Mouse (Mus musculus) thymus, adult 2 months (tissue): ENCODE data around the gene Myo1b. TPM values are rescaled to one million over a fixed set of nuclear protein-coding genes. Genes with fewer than 3 reads are reported as not detected.

Source experiments
- DNase-seq: peaks from one replicate; pipeline ENCODE4 v3.0.0; 2021
- H3K27ac ChIP-seq: fragments of 200-500 bp; 2 replicates; pipeline ENCODE4 v1.5.1; 2012; ENCODE audit warnings: low read length, control low read depth; ENCODE audit not compliant: control insufficient read depth, insufficient read depth
- H3K27me3 ChIP-seq: fragments of 200-500 bp; 2 replicates; pipeline ENCODE4 v1.6.1; 2012; ENCODE audit warnings: mild to moderate bottlenecking, low read length, moderate library complexity, mixed read lengths; ENCODE audit not compliant: control insufficient read depth, insufficient read depth
- H3K36me3 ChIP-seq: fragments of 200-500 bp; 2 replicates; pipeline ENCODE4 v1.6.1; 2012; ENCODE audit warnings: mild to moderate bottlenecking, low read length, moderate library complexity; ENCODE audit not compliant: control insufficient read depth, insufficient read depth
- H3K4me1 ChIP-seq: fragments of 200-500 bp; replicated peaks from 2 replicates; pipeline ENCODE4 v1.6.1; 2012; ENCODE audit warnings: low read length; ENCODE audit not compliant: control insufficient read depth, insufficient read depth
- H3K4me3 ChIP-seq: fragments of 200-500 bp; 2 replicates; pipeline ENCODE4 v1.5.1; 2012; ENCODE audit warnings: mild to moderate bottlenecking, low read length, control low read depth, moderate library complexity; ENCODE audit not compliant: control insufficient read depth, insufficient read depth
- CTCF ChIP-seq: fragments of 200-500 bp; IDR thresholded peaks from 2 replicates; pipeline ENCODE4 v1.5.1; 2012; ENCODE audit warnings: mild to moderate bottlenecking, control low read depth, low read length, moderate library complexity, borderline replicate concordance; ENCODE audit not compliant: control insufficient read depth, poor library complexity, insufficient read depth; ENCODE audit errors: extremely low read depth
- POLR2A ChIP-seq: fragments of 200-500 bp; IDR thresholded peaks from 2 replicates; pipeline ENCODE4 v1.6.1; 2012; ENCODE audit warnings: mild to moderate bottlenecking, low read length, control low read depth, moderate library complexity; ENCODE audit not compliant: control insufficient read depth, poor library complexity, insufficient read depth; ENCODE audit errors: extremely low read depth
- WGBS: fragments of 180-500 bp; shearing (Covaris S2); methylation state at CpG from one replicate; pipeline ENCODE4 v1.1.7; 2018; 5-methylcytosine and 5-hydroxymethylcytosine counted together
- polyA plus RNA-seq: library from polyadenylated mRNA; depleted of rRNA; stranded (reverse); fragments of >200 nt; gene quantifications from 2 replicates; pipeline ENCODE4 v1.2.3, GENCODE M21; 2012

Gene Myo1b
- polyA plus RNA-seq, 1 experiment: 3.3 TPM

GRCm38 (mm10) chr1:51915051-51915575, 758 bp downstream of the Myo1b start:
- 7% methylated on average over 33 of the region's 33 CpGs for WGBS
- peak; percentile 19 for DNase-seq
- peak overlapping the region; percentile 34 for H3K4me3 ChIP-seq
- TF ChIP-seq CTCF: no peak
- TF ChIP-seq POLR2A: no peak
- H3K27me3 ChIP-seq: no peaks in the 10 kb centered on the region; the same call in 1 of the 2 replicates
- no peaks in the 10 kb centered on the region; the same call in 1 of the 2 replicates for H3K4me1 ChIP-seq
- no peak overlapping the region for H3K27ac ChIP-seq
- H3K36me3 ChIP-seq: no peaks in the 10 kb centered on the region

- Histone ChIP-seq H3K36me3 (no peaks in the 10 kb centered on the region), H3K27me3 (no peaks in the 10 kb centered on the region; the same call in 1 of the 2 replicates), H3K27ac (no peak overlapping the region), H3K4me1 (no peaks in the 10 kb centered on the region; the same call in 1 of the 2 replicates), H3K4me3 (no peak overlapping the region)
- WGBS: 91% methylated on average over 3 of the region's 3 CpGs
- no peak for DNase-seq
- TF ChIP-seq POLR2A (no peak), CTCF (no peak)
Observed at GRCm38 (mm10) chr1:51914095-51914494, 1.8 kb downstream of the Myo1b start.

GRCm38 (mm10) chr1:51913071-51913814, 2.6 kb downstream of the Myo1b start:
- Histone ChIP-seq H3K36me3 (no peaks in the 10 kb centered on the region), H3K4me1 (no peaks in the 10 kb centered on the region; the same call in 1 of the 2 replicates), H3K27ac (no peak overlapping the region), H3K4me3 (no peak overlapping the region), H3K27me3 (no peaks in the 10 kb centered on the region; the same call in 1 of the 2 replicates)
- no peak for DNase-seq
- WGBS: 91% methylated on average over 14 of the region's 14 CpGs
- no peak for TF ChIP-seq CTCF
- no peak for TF ChIP-seq POLR2A

- H3K4me1 ChIP-seq: no peaks in the 10 kb centered on the region; the same call in 1 of the 2 replicates
- 90% methylated on average over 4 of the region's 4 CpGs for WGBS
- no peaks in the 10 kb centered on the region for H3K36me3 ChIP-seq
- H3K27me3 ChIP-seq: no peaks in the 10 kb centered on the region; the same call in 1 of the 2 replicates
- H3K4me3 ChIP-seq: no peak overlapping the region
- no peak overlapping the region for H3K27ac ChIP-seq
- TF ChIP-seq CTCF (no peak), POLR2A (no peak)
- no peak for DNase-seq
Observed at GRCm38 (mm10) chr1:51911331-51911730, 4.5 kb downstream of the Myo1b start.

- TF ChIP-seq CTCF: no peak
- no peak for DNase-seq
- Histone ChIP-seq H3K27ac (no peak overlapping the region), H3K4me3 (no peak overlapping the region), H3K4me1 (no peaks in the 10 kb centered on the region), H3K27me3 (no peaks in the 10 kb centered on the region), H3K36me3 (no peaks in the 10 kb centered on the region)
- WGBS: 93% methylated on average over 2 of the region's 2 CpGs
Observed at GRCm38 (mm10) chr1:51909204-51909603, 6.7 kb downstream of the Myo1b start.

GRCm38 (mm10) chr1:51907821-51908220, 8.1 kb downstream of the Myo1b start:
- TF ChIP-seq CTCF (no peak), POLR2A (no peak)
- Histone ChIP-seq H3K27ac (no peak overlapping the region), H3K4me1 (no peaks in the 10 kb centered on the region), H3K27me3 (no peaks in the 10 kb centered on the region), H3K36me3 (no peaks in the 10 kb centered on the region), H3K4me3 (no peak overlapping the region)
- DNase-seq: no peak
- WGBS: 50% methylated on average over 8 of the region's 8 CpGs
